Mouse (Mus musculus): ENCODE results near the gene Mreg. TPM values are rescaled to one million over a fixed set of nuclear protein-coding genes. Genes with fewer than 3 reads are reported as not detected.
"Not testable (repeated sequence)": the region's sequence is repeated elsewhere in the genome, so short reads cannot be mapped to it uniquely, and the experiment has no call there.

Mreg gene
- total RNA-seq, 2 experiments from 2014 or later, result 25.0 to 30.7 TPM

GRCm38 (mm10) chr1:72228974-72229373 is 16.9 kb upstream of the Mreg start:
- intact Hi-C loops (cut with DNase I), result no loop called here
- no peak for DNase-seq (ENCODE audit: low spot score)

- intact Hi-C loops (cut with DNase I), result no loop called here
- no peak for DNase-seq (ENCODE audit: low spot score)
Observed at GRCm38 (mm10) chr1:72227546-72227945, 15.4 kb upstream of the Mreg start.

GRCm38 (mm10) chr1:72226887-72227481 is 14.9 kb upstream of the Mreg start:
- intact Hi-C loops (cut with DNase I), result no loop called here
- no peak for DNase-seq (ENCODE audit: low spot score)

GRCm38 (mm10) chr1:72226172-72226886 is 14.2 kb upstream of the Mreg start:
- no peak for DNase-seq (ENCODE audit: low spot score)
- intact Hi-C loops (cut with DNase I), result no loop called here

- intact Hi-C loops (cut with DNase I), result not testable (repeated sequence)
Observed at GRCm38 (mm10) chr1:72225720-72226171, 13.6 kb upstream of the Mreg start.

GRCm38 (mm10) chr1:72225054-72225718 is 13.1 kb upstream of the Mreg start:
- intact Hi-C loops (cut with DNase I), result no loop called here

More at GRCm38 (mm10) chr1:72225720-72226171, 13.6 kb upstream of the Mreg start:
- peak; percentile 49 for DNase-seq (ENCODE audit: low spot score)

GRCm38 (mm10) chr1:72220008-72220407 is 7.9 kb upstream of the Mreg start:
- DNase-seq (ENCODE audit: low spot score), result no peak
- intact Hi-C loops (cut with DNase I), result no loop called here

More at GRCm38 (mm10) chr1:72225054-72225718, 13.1 kb upstream of the Mreg start:
- DNase-seq (ENCODE audit: low spot score), result no peak

- intact Hi-C loops (cut with DNase I), result no loop called here
- no peak for DNase-seq (ENCODE audit: low spot score)
Observed at GRCm38 (mm10) chr1:72219116-72219515, 7.0 kb upstream of the Mreg start.

- DNase-seq (ENCODE audit: low spot score), result no peak
- intact Hi-C loops (cut with DNase I), result no loop called here
Observed at GRCm38 (mm10) chr1:72218626-72219025, 6.5 kb upstream of the Mreg start.

GRCm38 (mm10) chr1:72216761-72217160 is 4.7 kb upstream of the Mreg start:
- no peak for DNase-seq (ENCODE audit: low spot score)
- intact Hi-C loops (cut with DNase I), result no loop called here

GRCm38 (mm10) chr1:72215174-72215573 is 3.1 kb upstream of the Mreg start:
- intact Hi-C loops (cut with DNase I), result no loop called here
- no peak for DNase-seq (ENCODE audit: low spot score)

- intact Hi-C loops (cut with DNase I), result no loop called here
- DNase-seq (ENCODE audit: low spot score), result peak; percentile 10
Observed at GRCm38 (mm10) chr1:72214470-72214961, 2.4 kb upstream of the Mreg start.

- intact Hi-C loops (cut with DNase I), result no loop called here
- DNase-seq (ENCODE audit: low spot score), result no peak
Observed at GRCm38 (mm10) chr1:72213954-72214353, 1.8 kb upstream of the Mreg start.

- no peak for DNase-seq (ENCODE audit: low spot score)
- intact Hi-C loops (cut with DNase I), result no loop called here
Observed at GRCm38 (mm10) chr1:72210803-72211679, 1.1 kb downstream of the Mreg start.

- intact Hi-C loops (cut with DNase I), result no loop called here
- DNase-seq (ENCODE audit: low spot score), result no peak
Observed at GRCm38 (mm10) chr1:72208095-72208494, 4.0 kb downstream of the Mreg start.

GRCm38 (mm10) chr1:72205113-72205512 is 7.0 kb downstream of the Mreg start:
- intact Hi-C loops (cut with DNase I), result no loop called here
- DNase-seq (ENCODE audit: low spot score), result no peak

GRCm38 (mm10) chr1:72203204-72203603 is 8.9 kb downstream of the Mreg start:
- intact Hi-C loops (cut with DNase I), result no loop called here
- DNase-seq (ENCODE audit: low spot score), result no peak

- no peak for DNase-seq (ENCODE audit: low spot score)
- intact Hi-C loops (cut with DNase I), result no loop called here
Observed at GRCm38 (mm10) chr1:72202705-72203104, 9.4 kb downstream of the Mreg start.

- intact Hi-C loops (cut with DNase I), result no loop called here
- no peak for DNase-seq (ENCODE audit: low spot score)
Observed at GRCm38 (mm10) chr1:72202068-72202467, 10.0 kb downstream of the Mreg start.

GRCm38 (mm10) chr1:72201126-72201525 is 11.0 kb downstream of the Mreg start:
- DNase-seq (ENCODE audit: low spot score), result no peak
- intact Hi-C loops (cut with DNase I), result no loop called here
